In the genomic region with DNA sequence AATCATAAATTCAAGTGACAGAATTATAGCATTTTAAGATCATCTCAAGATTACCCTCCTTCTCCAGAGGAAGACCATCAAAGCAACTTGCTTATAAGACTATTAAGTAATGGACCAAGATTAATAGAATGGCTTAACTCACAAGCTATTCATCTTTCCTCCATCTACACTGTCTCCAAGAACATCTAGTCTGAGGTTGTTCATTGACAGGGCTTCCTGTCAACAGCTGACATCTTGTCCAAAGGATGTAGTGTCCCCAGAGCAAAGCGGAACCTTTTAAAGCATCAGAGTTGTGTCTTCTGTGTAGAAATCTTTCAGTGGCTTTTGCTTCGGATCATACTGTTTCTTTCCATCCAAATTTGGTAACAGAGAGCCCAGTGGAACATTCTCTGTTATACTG, we compare ENCODE assay signal across 24 mouse cellular contexts.
DNase-seq lines count a peak whose midpoint lies in the region; ATAC-seq lines count a peak whose summit lies in the region.
"Had no signal": no experiment of that assay in that cellular context is flagged by ENCODE, and none has a peak within 500 bp of the region (broad histone marks: within the 10 kb centered on the region; RNA-seq: fewer than 3 reads in every experiment).

No protein-coding gene starts in this region.

- H3K4me2 ChIP-seq in kidney, embryonic 14.5 days (replicated peaks; ENCODE audit: low read depth, low read length): no peak overlapping the region
- H3K4me2 ChIP-seq in kidney, embryonic 16.5 days (replicated peaks; ENCODE audit: low read depth, low read length): no peak overlapping the region
- H3K4me2 ChIP-seq: embryonic facial prominence, embryonic 12.5 days; forebrain, embryonic 13.5 days; forebrain, embryonic 15.5 days had no signal

- no peaks in the 10 kb centered on the region for H3K36me3 ChIP-seq in kidney, embryonic 14.5 days (ENCODE audit: control insufficient read depth, insufficient read depth, low read length)
- H3K36me3 ChIP-seq in kidney, embryonic 16.5 days (ENCODE audit: insufficient read depth, low read length): no peaks in the 10 kb centered on the region
- H3K36me3 ChIP-seq: embryonic facial prominence, embryonic 10.5 days; embryonic facial prominence, embryonic 12.5 days; forebrain, embryonic 15.5 days; G1E had no signal

- H3K27ac ChIP-seq in kidney, embryonic 14.5 days (ENCODE audit: low read depth, low read length): no peak overlapping the region
- H3K27ac ChIP-seq in kidney, embryonic 16.5 days (ENCODE audit: low read length): 0 out of 2 replicates have a peak overlapping the region, but pooled peaks have one; percentile 38
- H3K27ac ChIP-seq: embryonic facial prominence, embryonic 10.5 days; embryonic facial prominence, embryonic 12.5 days; forebrain, embryonic 13.5 days; forebrain, embryonic 15.5 days had no signal

- H3K9me3 ChIP-seq in kidney, embryonic 14.5 days (ENCODE audit: control insufficient read depth, low read length): no peaks in the 10 kb centered on the region
- no peaks in the 10 kb centered on the region for H3K9me3 ChIP-seq in kidney, embryonic 16.5 days (ENCODE audit: low read length)
- H3K9me3 ChIP-seq: embryonic facial prominence, embryonic 10.5 days; embryonic facial prominence, embryonic 12.5 days; forebrain, embryonic 13.5 days; forebrain, embryonic 15.5 days; G1E had no signal

- no peak overlapping the region for H3K4me3 ChIP-seq in kidney, embryonic 14.5 days (ENCODE audit: low read length)
- no peak overlapping the region for H3K4me3 ChIP-seq in kidney, embryonic 16.5 days (ENCODE audit: low read length)
- H3K4me3 ChIP-seq: embryonic facial prominence, embryonic 10.5 days; embryonic facial prominence, embryonic 12.5 days; forebrain, embryonic 13.5 days; forebrain, embryonic 15.5 days had no signal

- 73% methylated on average over 2 of the region's 2 CpGs for WGBS in kidney, embryonic 14.5 days
- 79% methylated on average over 2 of the region's 2 CpGs for WGBS in kidney, embryonic 16.5 days

- ATAC-seq in kidney, embryonic 14.5 days (ENCODE audit: low FRiP score, low TSS enrichment): peak; percentile 35; the same call in 1 of the 2 replicates
- ATAC-seq in kidney, embryonic 16.5 days (ENCODE audit: low FRiP score, low TSS enrichment): peak; percentile 76; the same call in 1 of the 2 replicates
- ATAC-seq: activated CD4-positive, CD25-positive, alpha-beta regulatory T cell, adult 4 months; CD4-positive, CD25-positive, alpha-beta regulatory T cell, adult 4 months; forebrain, embryonic 13.5 days; forebrain, embryonic 15.5 days; Patski had no signal

- no peak overlapping the region for H3K9ac ChIP-seq in kidney, embryonic 14.5 days (ENCODE audit: low read depth, low read length)
- no peak overlapping the region for H3K9ac ChIP-seq in kidney, embryonic 16.5 days (replicated peaks; ENCODE audit: low read length)
- H3K9ac ChIP-seq: embryonic facial prominence, embryonic 12.5 days; forebrain, embryonic 13.5 days; forebrain, embryonic 15.5 days had no signal

- no peaks in the 10 kb centered on the region for H3K4me1 ChIP-seq in kidney, embryonic 14.5 days (ENCODE audit: control insufficient read depth, insufficient read depth, low read length)
- H3K4me1 ChIP-seq in kidney, embryonic 16.5 days (ENCODE audit: insufficient read depth, low read length): no peaks in the 10 kb centered on the region
- H3K4me1 ChIP-seq: embryonic facial prominence, embryonic 10.5 days; embryonic facial prominence, embryonic 12.5 days; forebrain, embryonic 13.5 days; forebrain, embryonic 15.5 days had no signal

- H3K27me3 ChIP-seq in kidney, embryonic 14.5 days (ENCODE audit: control insufficient read depth, insufficient read depth, low read length): no peaks in the 10 kb centered on the region
- H3K27me3 ChIP-seq in kidney, embryonic 16.5 days (ENCODE audit: insufficient read depth, low read length): no peaks in the 10 kb centered on the region
- H3K27me3 ChIP-seq: CH12.LX; embryonic facial prominence, embryonic 12.5 days; forebrain, embryonic 13.5 days; forebrain, embryonic 15.5 days had no signal

- no peak for DNase-seq in kidney, postnatal 4 days
- DNase-seq in kidney, postnatal 36 days: no peak
- peak; percentile 5 for DNase-seq in kidney, postnatal 14 days
- DNase-seq in kidney, adult 11 months: no peak
- DNase-seq: adrenal gland, adult 8-10 months; adrenal gland, postnatal 14 days; adrenal gland, postnatal 36 days; B cell, adult 2 months; cerebellum, adult 11-12 months; cerebellum, adult 2 months; cerebellum, adult 9-10 months; cerebellum, postnatal 10 days; cerebellum, postnatal 25 days had no signal
